Mouse (Mus musculus): ENCODE measurements around the gene Mmaa. TPM values are rescaled to one million over a fixed set of nuclear protein-coding genes. Genes with fewer than 3 reads are reported as not detected.

The Mmaa gene
- 10.7 TPM for polyA plus RNA-seq (2014; fragmentation: Illumina TruSeq; extraction: RNeasy Lipid Tissue Mini Kit (QIAGEN cat#74804); ENCODE audit: low read depth, low replicate concordance)

GRCm38 (mm10) chr8:79294610-79295275 is at the start of gene Mmaa:
TSS of gene Mmaa (minus strand) at chr8:79294937.

DNA sequence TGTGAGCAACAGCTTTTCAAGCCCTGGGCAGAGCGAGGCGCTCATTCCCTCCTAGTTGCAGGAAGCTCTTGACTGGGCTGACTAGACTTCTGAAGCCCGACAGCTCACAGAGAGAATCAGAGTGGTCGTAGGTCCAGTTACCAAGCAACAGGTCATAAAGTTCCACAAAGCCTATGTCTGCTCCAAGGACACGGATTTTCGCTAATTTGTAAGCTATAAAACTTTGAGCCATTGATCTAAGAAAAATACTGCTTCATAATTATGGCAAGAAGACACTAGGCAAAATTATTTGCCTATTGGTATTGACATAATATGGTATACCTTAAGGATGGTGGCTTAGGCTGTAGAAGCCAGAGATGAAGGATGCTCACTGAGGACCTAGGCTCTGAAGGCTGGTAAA is 46.3 kb downstream of the Mmaa start, which contains the start of gene 1700011L22Rik:
Gene 1700011L22Rik (minus strand): TSS at position 101 of the 400 bp plus-strand sequence.

Other genes with a start within 250 kb of the Mmaa start
- gene 1700011L22Rik, start 46.4 kb downstream of the Mmaa start, polyA plus RNA-seq (2014; fragmentation: Illumina TruSeq; extraction: RNeasy Lipid Tissue Mini Kit (QIAGEN cat#74804); ENCODE audit: low read depth, low replicate concordance): not detected
- 26.6 TPM for gene Smad1, start 104.6 kb upstream of the Mmaa start, polyA plus RNA-seq (2014; fragmentation: Illumina TruSeq; extraction: RNeasy Lipid Tissue Mini Kit (QIAGEN cat#74804); ENCODE audit: low read depth, low replicate concordance)

All from adrenal gland, adult 10 weeks (tissue).